Mouse (Mus musculus): ENCODE measurements around the gene Ost4. TPM values are rescaled to one million over a fixed set of nuclear protein-coding genes. Genes with fewer than 3 reads are reported as not detected.
A peak's percentile ranks its signal among the peaks of the same experiment; 100 is the strongest.

The Ost4 gene
- polyA plus RNA-seq, 1 experiment from 2014 or later = 432 TPM

- peak; percentile 95 for DNase-seq (ENCODE audit: low spot score)
- peak within 1 kb of the TSS; percentile 67 for H3K4me3 ChIP-seq
- peaks cover 42% of the 10 kb centered on the region for H3K36me3 ChIP-seq
- H3K4me1 ChIP-seq = peaks cover 59% of the 10 kb centered on the region
- H3K9me3 ChIP-seq = no peaks in the 10 kb centered on the region
- WGBS = 1% methylated on average over 39 of the region's 40 CpGs
- peak within 1 kb of the TSS; percentile 88 for H3K27ac ChIP-seq
- H3K27me3 ChIP-seq (ENCODE audit: insufficient read depth, poor library complexity, severe bottlenecking) = peaks cover 8% of the 10 kb centered on the region; the same call in 1 of the 2 replicates
Observed at GRCm38 (mm10) chr5:30921256-30922033, 13.9 kb upstream of the Ost4 start, which contains the start of gene Khk. Khk (plus strand) TSS chr5:30921431.

- no peak for DNase-seq (ENCODE audit: low spot score)
- 65% methylated on average over 19 of the region's 19 CpGs for WGBS
- no peaks in the 10 kb centered on the region for H3K9me3 ChIP-seq
- 0 out of 2 replicates have a peak overlapping the region, but pooled peaks have one; percentile 88 for H3K27ac ChIP-seq
- peaks cover 67% of the 10 kb centered on the region for H3K4me1 ChIP-seq
- H3K4me3 ChIP-seq = peak overlapping the region; percentile 67
- H3K27me3 ChIP-seq (ENCODE audit: insufficient read depth, poor library complexity, severe bottlenecking) = peaks cover 8% of the 10 kb centered on the region; the same call in 1 of the 2 replicates
- H3K36me3 ChIP-seq = peaks cover 42% of the 10 kb centered on the region
Observed at GRCm38 (mm10) chr5:30920621-30921020, 13.0 kb upstream of the Ost4 start.

GRCm38 (mm10) chr5:30919831-30920614, 12.4 kb upstream of the Ost4 start:
- Histone ChIP-seq H3K36me3 (peaks cover 42% of the 10 kb centered on the region), H3K9me3 (no peaks in the 10 kb centered on the region), H3K4me3 (no peak overlapping the region), H3K27me3 (ENCODE audit: insufficient read depth, poor library complexity, severe bottlenecking) (peaks cover 7% of the 10 kb centered on the region; the same call in 1 of the 2 replicates), H3K4me1 (peaks cover 73% of the 10 kb centered on the region), H3K27ac (0 out of 2 replicates have a peak overlapping the region, but pooled peaks have one; percentile 88)
- DNase-seq (ENCODE audit: low spot score) = no peak
- WGBS = 73% methylated on average over 11 of the region's 11 CpGs

- no peak for DNase-seq (ENCODE audit: low spot score)
- 81% methylated on average over 8 of the region's 8 CpGs for WGBS
- H3K4me3 ChIP-seq = no peak overlapping the region
- no peak overlapping the region for H3K27ac ChIP-seq
- H3K9me3 ChIP-seq = no peaks in the 10 kb centered on the region
- no peaks in the 10 kb centered on the region for H3K27me3 ChIP-seq (ENCODE audit: insufficient read depth, poor library complexity, severe bottlenecking)
- peaks cover 80% of the 10 kb centered on the region for H3K4me1 ChIP-seq
- H3K36me3 ChIP-seq = peaks cover 42% of the 10 kb centered on the region
Observed at GRCm38 (mm10) chr5:30918691-30919090, 11.1 kb upstream of the Ost4 start.

GRCm38 (mm10) chr5:30917891-30918670, 10.5 kb upstream of the Ost4 start:
- H3K4me3 ChIP-seq = no peak overlapping the region
- H3K27ac ChIP-seq = peak overlapping the region; percentile 93; the same call in 1 of the 2 replicates
- peaks cover 85% of the 10 kb centered on the region for H3K4me1 ChIP-seq
- H3K36me3 ChIP-seq = peaks cover 42% of the 10 kb centered on the region
- WGBS = 84% methylated on average over 31 of the region's 31 CpGs
- no peaks in the 10 kb centered on the region for H3K27me3 ChIP-seq (ENCODE audit: insufficient read depth, poor library complexity, severe bottlenecking)
- no peak for DNase-seq (ENCODE audit: low spot score)
- H3K9me3 ChIP-seq = no peaks in the 10 kb centered on the region

- H3K9me3 ChIP-seq = no peaks in the 10 kb centered on the region
- no peak overlapping the region for H3K4me3 ChIP-seq
- DNase-seq (ENCODE audit: low spot score) = no peak
- WGBS = 83% methylated on average over 11 of the region's 11 CpGs
- H3K27ac ChIP-seq = peak overlapping the region; percentile 93
- H3K27me3 ChIP-seq (ENCODE audit: insufficient read depth, poor library complexity, severe bottlenecking) = no peaks in the 10 kb centered on the region
- H3K36me3 ChIP-seq = peaks cover 42% of the 10 kb centered on the region
- peaks cover 85% of the 10 kb centered on the region for H3K4me1 ChIP-seq
Observed at GRCm38 (mm10) chr5:30917348-30917747, 9.8 kb upstream of the Ost4 start.

GRCm38 (mm10) chr5:30916841-30917240, 9.3 kb upstream of the Ost4 start:
- no peaks in the 10 kb centered on the region for H3K27me3 ChIP-seq (ENCODE audit: insufficient read depth, poor library complexity, severe bottlenecking)
- H3K9me3 ChIP-seq = no peaks in the 10 kb centered on the region
- H3K27ac ChIP-seq = peak overlapping the region; percentile 93; the same call in 1 of the 2 replicates
- DNase-seq (ENCODE audit: low spot score) = no peak
- peaks cover 42% of the 10 kb centered on the region for H3K36me3 ChIP-seq
- peaks cover 85% of the 10 kb centered on the region for H3K4me1 ChIP-seq
- 89% methylated on average over 9 of the region's 9 CpGs for WGBS
- H3K4me3 ChIP-seq = no peak overlapping the region

- peaks cover 42% of the 10 kb centered on the region for H3K36me3 ChIP-seq
Observed at GRCm38 (mm10) chr5:30915974-30916433, 8.4 kb upstream of the Ost4 start.

GRCm38 (mm10) chr5:30915456-30915855, 7.9 kb upstream of the Ost4 start:
- 54% methylated on average over 9 of the region's 9 CpGs for WGBS
- H3K4me1 ChIP-seq = peaks cover 84% of the 10 kb centered on the region

More at GRCm38 (mm10) chr5:30915974-30916433, 8.4 kb upstream of the Ost4 start:
- H3K27me3 ChIP-seq (ENCODE audit: insufficient read depth, poor library complexity, severe bottlenecking) = no peaks in the 10 kb centered on the region
- no peaks in the 10 kb centered on the region for H3K9me3 ChIP-seq
- WGBS = 2% methylated on average over 7 of the region's 7 CpGs
- DNase-seq (ENCODE audit: low spot score) = peak; percentile 95
- H3K4me3 ChIP-seq = peak overlapping the region; percentile 62
- H3K27ac ChIP-seq = peak overlapping the region; percentile 93
- H3K4me1 ChIP-seq = peaks cover 84% of the 10 kb centered on the region

GRCm38 (mm10) chr5:30914849-30915248, 7.3 kb upstream of the Ost4 start:
- H3K4me1 ChIP-seq = peaks cover 82% of the 10 kb centered on the region
- peak overlapping the region; percentile 93 for H3K27ac ChIP-seq
- H3K4me3 ChIP-seq = peak overlapping the region; percentile 62
- no peaks in the 10 kb centered on the region for H3K27me3 ChIP-seq (ENCODE audit: insufficient read depth, poor library complexity, severe bottlenecking)
- DNase-seq (ENCODE audit: low spot score) = no peak
- no peaks in the 10 kb centered on the region for H3K9me3 ChIP-seq
- WGBS = 58% methylated on average over 6 of the region's 6 CpGs
- peaks cover 31% of the 10 kb centered on the region for H3K36me3 ChIP-seq

More at GRCm38 (mm10) chr5:30915456-30915855, 7.9 kb upstream of the Ost4 start:
- Histone ChIP-seq H3K27ac (peak overlapping the region; percentile 93), H3K36me3 (peaks cover 37% of the 10 kb centered on the region), H3K9me3 (no peaks in the 10 kb centered on the region), H3K4me3 (peak overlapping the region; percentile 62), H3K27me3 (ENCODE audit: insufficient read depth, poor library complexity, severe bottlenecking) (no peaks in the 10 kb centered on the region)
- DNase-seq (ENCODE audit: low spot score) = no peak

- Histone ChIP-seq H3K27ac (peak overlapping the region; percentile 93), H3K36me3 (peaks cover 24% of the 10 kb centered on the region), H3K27me3 (ENCODE audit: insufficient read depth, poor library complexity, severe bottlenecking) (no peaks in the 10 kb centered on the region), H3K4me1 (peaks cover 88% of the 10 kb centered on the region), H3K9me3 (no peaks in the 10 kb centered on the region), H3K4me3 (peak overlapping the region; percentile 62)
- WGBS = 53% methylated on average over 7 of the region's 7 CpGs
- no peak for DNase-seq (ENCODE audit: low spot score)
Observed at GRCm38 (mm10) chr5:30914101-30914635, 6.6 kb upstream of the Ost4 start.
